Mouse (Mus musculus) CH12.LX (cell line): ENCODE measurements at regions not wholly inside any gene's neighbourhood (a gene's known extent, or its start where the extent isn't known, plus 50 kb on each side); places are given as distances from the start of the nearest gene placed in this dataset.

Experiments
- DNase-seq: peaks from one replicate; pipeline ENCODE4 v3.0.0-alpha.2; 2013; ENCODE audit errors: extremely low read depth
- H3K27ac ChIP-seq: 2 replicates; pipeline ENCODE4 v1.5.1; 2012; ENCODE audit warnings: low read depth, mild to moderate bottlenecking, control low read depth, moderate library complexity; ENCODE audit not compliant: insufficient read depth
- H3K27me3 ChIP-seq: replicated peaks from 2 replicates; pipeline ENCODE3; 2012; ENCODE audit warnings: inconsistent platforms
- H3K36me3 ChIP-seq, 2 experiments: replicated peaks in 1 of 2; 2 replicates each; pipeline versions ENCODE3 to v1.6.1; 2012; ENCODE audit warnings: inconsistent platforms in 1 of 2, low read length in 1 of 2, mild to moderate bottlenecking in 1 of 2, mixed read lengths in 1 of 2, moderate library complexity in 1 of 2; ENCODE audit not compliant: control insufficient read depth in 1 of 2, insufficient read depth in 1 of 2
- H3K4me1 ChIP-seq, 2 experiments: 2 replicates each; pipeline ENCODE4 v1.6.1; 2012; ENCODE audit warnings: inconsistent platforms in 1 of 2, moderate library complexity in 1 of 2; ENCODE audit not compliant: insufficient read depth in 2 of 2, control insufficient read depth in 1 of 2
- H3K4me2 ChIP-seq: 2 replicates; pipeline ENCODE4 v1.6.1; 2012; ENCODE audit warnings: low read depth, mild to moderate bottlenecking, control low read depth; ENCODE audit not compliant: poor library complexity, insufficient read depth, severe bottlenecking
- H3K4me3 ChIP-seq, 3 experiments: fragments of 150-350 bp in 1 of 3; sonication (generic) in 1 of 3; replicated peaks in 1 of 3; 2 replicates each; pipeline versions ENCODE3 to v1.5.1; 2011 to 2012; ENCODE audit warnings: low read depth in 2 of 3, low read length in 2 of 3, mild to moderate bottlenecking in 2 of 3, moderate library complexity in 2 of 3, control low read depth in 1 of 3, improper control_type of control experiment in 1 of 3, inconsistent platforms in 1 of 3, mixed read lengths in 1 of 3; ENCODE audit not compliant: poor library complexity in 1 of 3
- H3K79me2 ChIP-seq: replicated peaks from 2 replicates; pipeline ENCODE4 v1.6.1; 2012; ENCODE audit warnings: mild to moderate bottlenecking, moderate library complexity; ENCODE audit not compliant: control insufficient read depth, poor library complexity, insufficient read depth, severe bottlenecking; ENCODE audit errors: extremely low read depth
- H3K9ac ChIP-seq: 2 replicates; pipeline ENCODE4 v1.6.1; 2012; ENCODE audit warnings: low read depth, mild to moderate bottlenecking, control low read depth, moderate library complexity; ENCODE audit not compliant: insufficient read depth
- H3K9me3 ChIP-seq: replicated peaks from 2 replicates; pipeline ENCODE3; 2012; ENCODE audit warnings: low read length, inconsistent platforms, mixed read lengths
- BHLHE40 ChIP-seq: IDR thresholded peaks from 2 replicates; pipeline ENCODE4 v1.6.1; 2011; ENCODE audit warnings: mild to moderate bottlenecking, low read depth, low read length, improper control_type of control experiment
- CHD1 ChIP-seq: IDR thresholded peaks from 2 replicates; pipeline ENCODE4 v1.6.1; 2012; ENCODE audit warnings: low read depth, low read length, improper control_type of control experiment, inconsistent platforms
- CHD2 ChIP-seq: IDR thresholded peaks from 2 replicates; pipeline ENCODE4 v1.6.1; 2011; ENCODE audit warnings: low read length, improper control_type of control experiment
- ELF1 ChIP-seq: IDR thresholded peaks from 2 replicates; pipeline ENCODE4 v1.6.1; 2014; ENCODE audit warnings: low read depth, mild to moderate bottlenecking, inconsistent platforms, low read length, improper control_type of control experiment
- ETS1 ChIP-seq: conservative IDR thresholded peaks from 2 replicates; pipeline ENCODE4 v1.6.1; 2012; ENCODE audit warnings: low read depth, mild to moderate bottlenecking, inconsistent platforms, low read length, improper control_type of control experiment, moderate library complexity
- HCFC1 ChIP-seq: IDR thresholded peaks from 2 replicates; pipeline ENCODE4 v1.6.1; 2012; ENCODE audit warnings: low read depth, mild to moderate bottlenecking, inconsistent platforms, low read length, improper control_type of control experiment
- IRF4 ChIP-seq: IDR thresholded peaks from 2 replicates; pipeline ENCODE4 v1.6.1; 2014; ENCODE audit warnings: low read depth, mild to moderate bottlenecking, inconsistent platforms, low read length, improper control_type of control experiment
- JUN ChIP-seq: IDR thresholded peaks from 2 replicates; pipeline ENCODE4 v1.6.1; 2011; ENCODE audit warnings: low read depth, mild to moderate bottlenecking, low read length, improper control_type of control experiment, moderate library complexity; ENCODE audit not compliant: insufficient read depth
- JUND ChIP-seq: conservative IDR thresholded peaks from 2 replicates; pipeline ENCODE4 v1.6.1; 2011; ENCODE audit warnings: low read depth, low read length, improper control_type of control experiment
- KAT2A ChIP-seq: IDR thresholded peaks from 2 replicates; pipeline ENCODE4 v1.6.1; 2012; ENCODE audit warnings: low read length, improper control_type of control experiment, inconsistent platforms; ENCODE audit not compliant: insufficient replicate concordance
- MXI1 ChIP-seq: IDR thresholded peaks from 2 replicates; pipeline ENCODE4 v1.6.1; 2011; ENCODE audit warnings: mild to moderate bottlenecking, low read depth, low read length, improper control_type of control experiment
- MYC ChIP-seq: IDR thresholded peaks from 2 replicates; pipeline ENCODE4 v1.6.1; 2011; ENCODE audit warnings: low read depth, mild to moderate bottlenecking, improper control_type of control experiment, low read length
- NELFE ChIP-seq: IDR thresholded peaks from 2 replicates; pipeline ENCODE4 v1.6.1; 2011; ENCODE audit warnings: low read depth, low read length, improper control_type of control experiment
- POLR2AphosphoS2 ChIP-seq: IDR thresholded peaks from 2 replicates; pipeline ENCODE4 v1.6.1; 2011; ENCODE audit warnings: low read depth, low read length, improper control_type of control experiment
- RAD21 ChIP-seq: IDR thresholded peaks from 2 replicates; pipeline ENCODE4 v1.6.1; 2011; ENCODE audit warnings: low read depth, mild to moderate bottlenecking, low read length, improper control_type of control experiment, moderate library complexity
- RCOR1 ChIP-seq: conservative IDR thresholded peaks from 2 replicates; pipeline ENCODE4 v1.6.1; 2012; ENCODE audit warnings: low read depth, mild to moderate bottlenecking, inconsistent platforms, low read length, improper control_type of control experiment
- SMC3 ChIP-seq: IDR thresholded peaks from 2 replicates; pipeline ENCODE4 v1.6.1; 2011; ENCODE audit warnings: low read depth, low read length, improper control_type of control experiment
- USF2 ChIP-seq: conservative IDR thresholded peaks from 2 replicates; pipeline ENCODE4 v1.6.1; 2011; ENCODE audit warnings: low read depth, low read length, improper control_type of control experiment
- ZC3H11A ChIP-seq: IDR thresholded peaks from 2 replicates; pipeline ENCODE4 v1.6.1; 2012; ENCODE audit warnings: low read depth, mild to moderate bottlenecking, inconsistent platforms, low read length, improper control_type of control experiment
- ZKSCAN1 ChIP-seq: IDR thresholded peaks from 2 replicates; pipeline ENCODE4 v1.6.1; 2012; ENCODE audit warnings: low read depth, inconsistent platforms, low read length, improper control_type of control experiment, borderline replicate concordance
- dilution Hi-C: fragments of 300-500 bp; cut with MboI; formaldehyde crosslinking; loops from 2 replicates; pipeline ENCODE4 v1.14.3; 2020; ENCODE audit warnings: low sequenced_read_pairs; ENCODE audit not compliant: extremely low pct_unique_long_range_greater_than_20kb, extremely low pct_ligation_motif_present
- in situ Hi-C: fragments of 300-500 bp; cut with MboI; formaldehyde crosslinking; loops from 3 replicates; pipeline ENCODE4 v1.14.3; 2019; ENCODE audit warnings: low sequenced_read_pairs, low pct_ligation_motif_present, low pct_unique_long_range_greater_than_20kb, mixed read lengths

DNA sequence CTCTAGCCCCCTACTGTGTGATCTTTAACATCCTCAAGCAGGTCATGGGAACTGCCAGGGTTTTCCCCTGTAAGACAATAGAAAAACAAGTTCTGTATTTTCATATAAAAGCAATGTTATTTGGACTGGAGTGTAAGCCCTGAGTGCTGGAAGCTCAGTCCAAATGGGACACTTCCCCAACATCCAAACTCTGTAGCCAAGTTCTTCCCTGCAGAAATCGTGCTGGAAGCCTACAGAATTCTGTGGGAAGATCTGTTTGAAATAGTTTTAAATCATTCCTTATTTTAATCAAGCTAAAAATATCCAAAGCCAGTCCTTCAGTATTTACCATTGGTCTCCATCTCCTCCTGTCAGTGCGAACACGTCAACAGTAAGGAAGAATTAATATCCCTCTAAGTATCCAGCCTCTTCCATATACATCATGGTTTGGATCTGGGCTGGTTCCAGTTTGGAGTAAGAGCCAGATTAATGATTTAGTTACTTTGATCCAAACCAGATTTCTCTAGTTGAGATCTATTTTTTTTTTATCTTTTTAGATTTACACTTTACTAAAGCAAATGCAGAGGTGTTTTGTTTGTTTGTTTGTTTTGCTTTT lies 165.0 kb upstream of the Nrp1 start:
- H3K9ac ChIP-seq = no peak overlapping the region
- H3K4me3 ChIP-seq = no peak overlapping the region
- DNase-seq = no peak
- no peaks in the 10 kb centered on the region for H3K36me3 ChIP-seq
- peaks cover 3% of the 10 kb centered on the region for H3K9me3 ChIP-seq
- dilution Hi-C loops = no loop called here
- H3K27me3 ChIP-seq = no peaks in the 10 kb centered on the region
- no peak overlapping the region for H3K4me2 ChIP-seq
- in situ Hi-C loops = no loop called here
- H3K79me2 ChIP-seq = no peaks in the 10 kb centered on the region
- TF ChIP-seq ZKSCAN1 (no peak), NELFE (no peak), BHLHE40 (no peak), JUND (no peak), CHD2 (no peak)
- H3K4me1 ChIP-seq = no peaks in the 10 kb centered on the region
- no peak overlapping the region for H3K27ac ChIP-seq

GRCm38 (mm10) chr8:128200815-128201214 lies 157.6 kb upstream of the Nrp1 start:
- in situ Hi-C loops = no loop called here
- dilution Hi-C loops = no loop called here
- H3K36me3 ChIP-seq = no peaks in the 10 kb centered on the region
- no peaks in the 10 kb centered on the region for H3K27me3 ChIP-seq
- TF ChIP-seq JUN (no peak), MYC (no peak), ELF1 (no peak), ZC3H11A (no peak), KAT2A (no peak), IRF4 (no peak), USF2 (no peak), ZKSCAN1 (no peak), JUND (no peak), BHLHE40 (no peak), MXI1 (no peak), HCFC1 (no peak), RCOR1 (no peak), POLR2AphosphoS2 (no peak), ETS1 (no peak), CHD1 (no peak), SMC3 (no peak), RAD21 (no peak)
- no peak overlapping the region for H3K9ac ChIP-seq
- DNase-seq = no peak
- peaks cover 8 to 16% of the 10 kb centered on the region in 2 experiments for H3K4me1 ChIP-seq
- H3K27ac ChIP-seq = no peak overlapping the region
- no peak overlapping the region for H3K4me3 ChIP-seq
- H3K79me2 ChIP-seq = no peaks in the 10 kb centered on the region
- H3K4me2 ChIP-seq = no peak overlapping the region
- peaks cover 3% of the 10 kb centered on the region for H3K9me3 ChIP-seq
